Mouse (Mus musculus): ENCODE results near the gene AI464131.
"Not testable (repeated sequence)": the region's sequence is repeated elsewhere in the genome, so short reads cannot be mapped to it uniquely, and the experiment has no call there.

The AI464131 gene

DNA sequence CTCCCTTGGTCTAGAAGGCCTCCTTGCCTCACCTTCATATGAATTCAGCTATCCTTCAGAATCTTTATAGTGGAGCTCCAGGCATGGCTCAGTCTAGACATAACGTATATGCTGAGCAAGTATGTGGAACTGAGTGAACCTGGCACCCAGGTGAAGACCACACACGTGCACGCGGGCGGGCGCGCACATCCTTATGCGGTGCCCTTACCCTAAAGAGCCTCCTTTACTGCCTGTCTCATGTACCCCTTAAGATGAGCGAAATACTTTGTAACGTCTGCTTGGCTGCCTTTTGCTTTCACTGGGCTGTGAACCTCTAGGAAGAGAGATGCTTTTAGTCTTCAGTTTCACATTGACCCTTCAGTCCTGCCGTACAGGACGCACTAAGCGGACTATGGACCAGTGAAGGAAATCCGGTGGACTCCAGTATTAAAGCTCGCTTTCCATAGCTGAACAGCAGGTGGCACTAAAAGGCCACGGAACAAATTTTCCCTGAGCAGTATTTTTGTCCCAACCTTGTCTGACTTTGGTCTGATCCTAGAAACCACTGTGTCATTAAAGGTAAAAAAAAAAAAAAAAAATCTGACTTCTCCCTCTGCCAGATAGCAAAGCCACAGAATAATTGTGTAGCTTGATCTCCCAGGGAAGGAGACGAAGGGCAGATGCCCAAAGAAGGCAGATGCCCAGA lies 34.3 kb downstream of the AI464131 start:
- peak; percentile 76 for DNase-seq

DNA sequence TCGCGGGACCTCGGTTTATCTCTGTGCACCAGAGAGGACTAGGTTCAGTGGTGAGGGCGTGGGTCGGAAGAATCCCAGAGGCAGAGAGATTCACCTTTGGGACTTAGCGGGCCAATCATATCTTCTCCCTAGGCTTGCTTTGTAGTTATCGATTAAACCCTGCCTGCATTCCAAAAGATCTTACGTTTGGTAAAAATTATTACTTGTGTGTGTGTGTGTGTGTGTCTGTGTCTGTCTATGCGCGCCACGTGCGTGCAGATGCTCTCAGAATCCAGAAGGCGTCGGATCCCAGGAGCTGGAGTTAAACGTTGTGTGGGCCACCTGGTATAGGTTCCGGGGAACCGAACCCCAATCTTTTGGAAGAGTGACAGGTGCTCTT lies 37.6 kb downstream of the AI464131 start:
- DNase-seq, result no peak

DNA sequence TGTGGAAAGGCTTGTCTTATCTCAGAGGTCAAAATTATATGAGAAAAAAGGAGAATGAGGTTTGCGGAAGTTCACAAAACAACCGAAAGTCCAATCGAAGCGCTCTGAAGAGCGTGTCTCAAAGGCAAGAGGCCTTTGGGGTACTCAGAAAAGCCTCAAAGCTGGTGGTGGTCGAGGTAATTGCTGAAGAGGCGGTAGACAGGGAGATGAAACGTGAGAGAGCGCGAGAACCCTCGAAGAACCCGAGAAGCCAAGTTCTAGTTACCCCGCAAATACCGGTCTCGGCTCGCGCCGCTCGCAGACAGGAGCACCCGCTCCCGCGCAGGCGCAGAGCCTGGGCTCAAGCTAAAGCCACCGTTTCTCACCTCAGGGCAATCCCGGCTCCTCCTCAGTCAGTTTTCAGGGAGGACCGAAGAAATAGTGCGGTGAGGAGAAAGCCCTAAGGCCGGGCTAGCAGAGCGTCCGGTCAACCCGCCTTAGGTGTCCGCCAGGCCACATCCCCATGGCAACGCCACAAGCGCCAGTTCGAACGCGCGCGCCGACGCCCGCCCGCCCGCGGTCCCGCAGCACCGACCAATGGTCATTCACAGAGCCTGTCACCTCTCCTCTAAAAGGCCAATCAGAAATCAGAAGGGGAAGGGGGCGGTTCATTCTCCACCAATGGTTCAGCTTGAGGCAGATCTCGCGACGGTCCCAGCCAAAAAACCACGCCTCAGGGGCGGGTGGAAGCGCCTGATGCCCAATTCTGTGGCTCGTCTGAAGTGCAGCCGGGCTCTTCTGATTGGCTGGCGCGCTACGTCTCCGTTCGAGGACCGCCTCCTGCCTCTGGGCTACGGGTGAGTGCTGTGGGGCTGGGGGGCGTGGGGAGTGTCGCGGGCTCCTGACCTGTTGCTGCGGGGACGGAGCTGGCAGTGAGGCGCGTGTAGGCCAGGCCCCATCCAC lies 38.3 kb downstream of the AI464131 start, which contains the start of the genes Kif24 and Nudt2:
Kif24 (minus strand) TSS at position 543 of the 942 bp plus-strand sequence.
Nudt2 (plus strand) TSS at position 807 of the 942 bp plus-strand sequence.
- peak; percentile 96 for DNase-seq

DNA sequence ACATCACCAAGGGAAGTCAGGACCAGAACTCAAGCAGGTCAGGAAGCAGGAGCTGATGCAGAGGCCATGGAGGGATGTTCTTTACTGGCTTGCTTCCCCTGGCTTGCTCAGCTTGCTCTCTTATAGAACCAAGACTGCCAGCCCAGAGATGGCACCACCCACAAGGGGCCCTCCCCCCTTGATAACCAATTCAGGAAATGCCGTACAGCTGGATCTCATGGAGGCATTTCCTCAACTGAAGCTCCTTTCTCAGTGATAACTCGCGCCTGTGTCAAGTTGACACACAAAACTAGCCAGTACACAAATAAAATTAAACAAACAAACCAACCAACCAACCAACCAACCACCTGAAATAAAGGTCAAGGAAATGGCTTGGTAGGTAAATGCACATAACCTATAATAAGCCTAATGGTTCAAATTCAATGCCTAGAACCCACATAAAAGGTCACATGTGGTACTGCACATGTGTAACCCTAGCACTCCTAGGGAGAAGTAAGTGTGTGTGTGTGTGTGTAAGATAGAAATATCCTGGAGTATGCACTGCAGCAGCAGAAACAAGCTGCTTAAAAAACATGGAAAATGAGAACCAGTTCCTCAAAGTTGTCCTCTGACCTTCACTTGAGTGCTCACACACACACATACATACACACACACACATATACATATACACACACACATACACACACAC lies 39.7 kb downstream of the AI464131 start:
- not testable (repeated sequence) for DNase-seq

DNA sequence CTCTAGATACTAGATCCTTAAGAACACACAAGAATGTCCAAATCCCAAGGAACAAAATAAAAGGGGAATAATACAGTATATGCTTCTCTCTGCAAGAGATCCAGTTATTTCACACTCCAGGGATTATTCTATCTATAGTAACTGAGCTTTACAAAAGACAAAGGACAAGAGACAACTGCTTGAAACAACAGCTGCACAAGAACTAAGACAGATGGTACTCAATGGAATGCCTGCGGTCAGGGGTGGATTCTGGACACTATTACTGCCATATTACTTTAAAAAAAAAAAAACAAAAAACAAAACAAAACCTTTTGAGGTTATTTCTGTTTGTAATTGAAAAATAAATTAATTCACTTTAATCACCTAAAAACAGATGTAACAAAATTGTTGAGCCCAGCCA lies 42.2 kb downstream of the AI464131 start:
- no peak for DNase-seq

DNA sequence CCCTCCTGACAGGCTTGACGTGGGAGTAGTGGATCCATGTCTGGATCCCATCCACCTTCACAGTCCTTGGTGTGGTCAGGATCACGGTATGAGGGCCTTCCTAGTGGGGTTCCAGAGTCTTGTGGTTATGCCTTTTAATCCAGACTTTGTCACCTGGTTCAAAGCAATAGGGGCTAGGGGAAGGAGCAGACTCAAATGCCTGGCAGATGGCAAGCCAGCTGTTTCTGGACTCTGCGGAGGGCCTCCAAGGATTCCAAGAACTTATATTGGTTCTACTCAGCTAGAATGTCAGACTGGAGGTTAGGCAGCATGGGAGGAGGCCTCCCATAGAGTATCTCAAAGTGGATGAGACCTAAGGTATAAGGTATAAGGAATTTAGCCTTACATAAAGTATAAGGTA lies 55.3 kb downstream of the AI464131 start:
- DNase-seq, result no peak

All from lung, postnatal 14 days (tissue).